Mouse (Mus musculus): ENCODE measurements at regions not wholly inside any gene's neighbourhood (a gene's known extent, or its start where the extent isn't known, plus 50 kb on each side); places are given as distances from the start of the nearest gene placed in this dataset.

GRCm38 (mm10) chr10:68356521-68356920 lies 78.0 kb upstream of the Arid5b start:
- no peaks in the 10 kb centered on the region for H3K36me3 ChIP-seq (ENCODE audit: control insufficient read depth, insufficient read depth, low read length)
- H3K4me3 ChIP-seq (ENCODE audit: low read depth, low read length): no peak overlapping the region
- H3K4me1 ChIP-seq (ENCODE audit: control insufficient read depth, insufficient read depth, low read length): peaks cover 10% of the 10 kb centered on the region; the same call in 1 of the 2 replicates
- H3K27me3 ChIP-seq (ENCODE audit: control insufficient read depth, insufficient read depth, low read length): no peaks in the 10 kb centered on the region
- no peak for ATAC-seq (ENCODE audit: insufficient read depth, low FRiP score, low TSS enrichment)
- WGBS: 74% methylated on average over 5 of the region's 5 CpGs
- no peak for DNase-seq (ENCODE audit: low spot score)
- no peak overlapping the region for H3K4me2 ChIP-seq (ENCODE audit: low read depth)
- no peaks in the 10 kb centered on the region for H3K9me3 ChIP-seq (ENCODE audit: control insufficient read depth, low read length)
- H3K27ac ChIP-seq (ENCODE audit: low read depth, low read length): no peak overlapping the region
- H3K9ac ChIP-seq (ENCODE audit: low read length): no peak overlapping the region

- WGBS: 33% methylated on average over 6 of the region's 6 CpGs
These were observed 77.5 kb upstream of the Arid5b start for GRCm38 (mm10) chr10:68356093-68356485.

GRCm38 (mm10) chr10:68355471-68356092 lies 77.0 kb upstream of the Arid5b start:
- peak; percentile 46; the same call in 1 of the 2 replicates for ATAC-seq (ENCODE audit: insufficient read depth, low FRiP score, low TSS enrichment)
- Histone ChIP-seq H3K4me3 (ENCODE audit: low read depth, low read length) (no peak overlapping the region), H3K9ac (ENCODE audit: low read length) (no peak overlapping the region), H3K9me3 (ENCODE audit: control insufficient read depth, low read length) (no peaks in the 10 kb centered on the region), H3K27ac (ENCODE audit: low read depth, low read length) (no peak overlapping the region), H3K4me2 (ENCODE audit: low read depth) (peak overlapping the region; percentile 6), H3K36me3 (ENCODE audit: control insufficient read depth, insufficient read depth, low read length) (no peaks in the 10 kb centered on the region), H3K27me3 (ENCODE audit: control insufficient read depth, insufficient read depth, low read length) (no peaks in the 10 kb centered on the region), H3K4me1 (ENCODE audit: control insufficient read depth, insufficient read depth, low read length) (peaks cover 10% of the 10 kb centered on the region; the same call in 1 of the 2 replicates)
- 31% methylated on average over 6 of the region's 6 CpGs for WGBS
- DNase-seq (ENCODE audit: low spot score): no peak

More at GRCm38 (mm10) chr10:68356093-68356485, 77.5 kb upstream of the Arid5b start:
- H3K27me3 ChIP-seq (ENCODE audit: control insufficient read depth, insufficient read depth, low read length): no peaks in the 10 kb centered on the region
- no peak overlapping the region for H3K4me3 ChIP-seq (ENCODE audit: low read depth, low read length)
- H3K9ac ChIP-seq (ENCODE audit: low read length): no peak overlapping the region
- no peaks in the 10 kb centered on the region for H3K36me3 ChIP-seq (ENCODE audit: control insufficient read depth, insufficient read depth, low read length)
- no peaks in the 10 kb centered on the region for H3K9me3 ChIP-seq (ENCODE audit: control insufficient read depth, low read length)
- DNase-seq (ENCODE audit: low spot score): no peak
- H3K4me1 ChIP-seq (ENCODE audit: control insufficient read depth, insufficient read depth, low read length): peaks cover 10% of the 10 kb centered on the region; the same call in 1 of the 2 replicates
- peak overlapping the region; percentile 6; the same call in 1 of the 2 replicates for H3K4me2 ChIP-seq (ENCODE audit: low read depth)
- H3K27ac ChIP-seq (ENCODE audit: low read depth, low read length): no peak overlapping the region
- ATAC-seq (ENCODE audit: insufficient read depth, low FRiP score, low TSS enrichment): 0 out of 2 replicates have a peak, but pooled peaks have one; percentile 13

GRCm38 (mm10) chr10:68354335-68355231 lies 76.0 kb upstream of the Arid5b start:
- Histone ChIP-seq H3K36me3 (ENCODE audit: control insufficient read depth, insufficient read depth, low read length) (no peaks in the 10 kb centered on the region), H3K4me2 (ENCODE audit: low read depth) (no peak overlapping the region), H3K4me1 (ENCODE audit: control insufficient read depth, insufficient read depth, low read length) (peaks cover 10% of the 10 kb centered on the region; the same call in 1 of the 2 replicates), H3K27ac (ENCODE audit: low read depth, low read length) (no peak overlapping the region), H3K9ac (ENCODE audit: low read length) (no peak overlapping the region), H3K9me3 (ENCODE audit: control insufficient read depth, low read length) (no peaks in the 10 kb centered on the region), H3K4me3 (ENCODE audit: low read depth, low read length) (no peak overlapping the region), H3K27me3 (ENCODE audit: control insufficient read depth, insufficient read depth, low read length) (no peaks in the 10 kb centered on the region)
- DNase-seq (ENCODE audit: low spot score) (no peak), ATAC-seq (ENCODE audit: insufficient read depth, low FRiP score, low TSS enrichment) (no peak)
- 57% methylated on average over 7 of the region's 8 CpGs for WGBS

- Histone ChIP-seq H3K9me3 (ENCODE audit: control insufficient read depth, low read length) (no peaks in the 10 kb centered on the region), H3K27me3 (ENCODE audit: control insufficient read depth, insufficient read depth, low read length) (no peaks in the 10 kb centered on the region), H3K4me3 (ENCODE audit: low read depth, low read length) (no peak overlapping the region), H3K27ac (ENCODE audit: low read depth, low read length) (no peak overlapping the region), H3K36me3 (ENCODE audit: control insufficient read depth, insufficient read depth, low read length) (no peaks in the 10 kb centered on the region), H3K9ac (ENCODE audit: low read length) (no peak overlapping the region), H3K4me1 (ENCODE audit: control insufficient read depth, insufficient read depth, low read length) (peaks cover 10% of the 10 kb centered on the region; the same call in 1 of the 2 replicates), H3K4me2 (ENCODE audit: low read depth) (no peak overlapping the region)
- WGBS: 71% methylated on average over 18 of the region's 18 CpGs
- ATAC-seq (ENCODE audit: insufficient read depth, low FRiP score, low TSS enrichment) (no peak), DNase-seq (ENCODE audit: low spot score) (no peak)
These were observed 75.2 kb upstream of the Arid5b start for GRCm38 (mm10) chr10:68353692-68354232.

GRCm38 (mm10) chr10:68351841-68352555 lies 73.5 kb upstream of the Arid5b start:
- no peaks in the 10 kb centered on the region for H3K9me3 ChIP-seq (ENCODE audit: control insufficient read depth, low read length)
- DNase-seq (ENCODE audit: low spot score) (no peak), ATAC-seq (ENCODE audit: insufficient read depth, low FRiP score, low TSS enrichment) (no peak)
- H3K4me2 ChIP-seq (ENCODE audit: low read depth): no peak overlapping the region
- 76% methylated on average over 8 of the region's 8 CpGs for WGBS
- no peaks in the 10 kb centered on the region for H3K27me3 ChIP-seq (ENCODE audit: control insufficient read depth, insufficient read depth, low read length)
- peaks cover 10% of the 10 kb centered on the region; the same call in 1 of the 2 replicates for H3K4me1 ChIP-seq (ENCODE audit: control insufficient read depth, insufficient read depth, low read length)
- H3K9ac ChIP-seq (ENCODE audit: low read length): no peak overlapping the region
- H3K27ac ChIP-seq (ENCODE audit: low read depth, low read length): no peak overlapping the region
- H3K4me3 ChIP-seq (ENCODE audit: low read depth, low read length): no peak overlapping the region
- H3K36me3 ChIP-seq (ENCODE audit: control insufficient read depth, insufficient read depth, low read length): no peaks in the 10 kb centered on the region

- Histone ChIP-seq H3K27ac (ENCODE audit: low read depth, low read length) (no peak overlapping the region), H3K9ac (ENCODE audit: low read length) (no peak overlapping the region), H3K4me2 (ENCODE audit: low read depth) (no peak overlapping the region), H3K9me3 (ENCODE audit: control insufficient read depth, low read length) (no peaks in the 10 kb centered on the region), H3K27me3 (ENCODE audit: control insufficient read depth, insufficient read depth, low read length) (no peaks in the 10 kb centered on the region), H3K4me1 (ENCODE audit: control insufficient read depth, insufficient read depth, low read length) (peaks cover 10% of the 10 kb centered on the region; the same call in 1 of the 2 replicates), H3K36me3 (ENCODE audit: control insufficient read depth, insufficient read depth, low read length) (no peaks in the 10 kb centered on the region), H3K4me3 (ENCODE audit: low read depth, low read length) (no peak overlapping the region)
- ATAC-seq (ENCODE audit: insufficient read depth, low FRiP score, low TSS enrichment): no peak
- WGBS: 85% methylated on average over 5 of the region's 5 CpGs
- no peak for DNase-seq (ENCODE audit: low spot score)
These were observed 72.9 kb upstream of the Arid5b start for GRCm38 (mm10) chr10:68351441-68351840.

GRCm38 (mm10) chr10:68350798-68351197 lies 72.3 kb upstream of the Arid5b start:
- no peaks in the 10 kb centered on the region for H3K36me3 ChIP-seq (ENCODE audit: control insufficient read depth, insufficient read depth, low read length)
- DNase-seq (ENCODE audit: low spot score) (no peak), ATAC-seq (ENCODE audit: insufficient read depth, low FRiP score, low TSS enrichment) (no peak)
- H3K9ac ChIP-seq (ENCODE audit: low read length): no peak overlapping the region
- no peaks in the 10 kb centered on the region for H3K27me3 ChIP-seq (ENCODE audit: control insufficient read depth, insufficient read depth, low read length)
- no peak overlapping the region for H3K27ac ChIP-seq (ENCODE audit: low read depth, low read length)
- H3K9me3 ChIP-seq (ENCODE audit: control insufficient read depth, low read length): no peaks in the 10 kb centered on the region
- peaks cover 7% of the 10 kb centered on the region; the same call in 1 of the 2 replicates for H3K4me1 ChIP-seq (ENCODE audit: control insufficient read depth, insufficient read depth, low read length)
- WGBS: 92% methylated on average over 12 of the region's 12 CpGs
- H3K4me3 ChIP-seq (ENCODE audit: low read depth, low read length): no peak overlapping the region
- no peak overlapping the region for H3K4me2 ChIP-seq (ENCODE audit: low read depth)
